Mouse (Mus musculus): ENCODE results near the gene Tmem202.

The Tmem202 gene

GRCm38 (mm10) chr9:59539441-59540137 is at the start of gene Tmem202, which contains the start of gene Hexa:
Gene Tmem202 (minus strand): TSS chr9:59539847.
Gene Hexa (plus strand): TSS chr9:59539540.
- in situ Hi-C loops (cut with MboI; ENCODE audit: low pct_unique_long_range_greater_than_20kb in 1 of 2, low sequenced_read_pairs in 2 of 2, unreplicated experiment in 1 of 2), result no loop called here

GRCm38 (mm10) chr9:59588710-59589671 is 49.3 kb upstream of the Tmem202 start:
- in situ Hi-C loops (cut with MboI; ENCODE audit: low pct_unique_long_range_greater_than_20kb in 1 of 2, low sequenced_read_pairs in 2 of 2, unreplicated experiment in 1 of 2), result loop anchor here in 1 of 2 experiments (10.0 kb wide), 1 partner anchor 244 kb away; no protein-coding TSS in a partner anchor

- in situ Hi-C loops (cut with MboI; ENCODE audit: low pct_unique_long_range_greater_than_20kb in 1 of 2, low sequenced_read_pairs in 2 of 2, unreplicated experiment in 1 of 2), result loop anchor here in 1 of 2 experiments (10.0 kb wide), 1 partner anchor 243 kb away; no protein-coding TSS in a partner anchor
Measured at GRCm38 (mm10) chr9:59588252-59588651, 48.6 kb upstream of the Tmem202 start.

- in situ Hi-C loops (cut with MboI; ENCODE audit: low pct_unique_long_range_greater_than_20kb in 1 of 2, low sequenced_read_pairs in 2 of 2, unreplicated experiment in 1 of 2), result loop anchor here in 1 of 2 experiments (10.0 kb wide), 1 partner anchor 240 kb away; no protein-coding TSS in a partner anchor
Measured at GRCm38 (mm10) chr9:59584871-59585308, 45.2 kb upstream of the Tmem202 start.

- in situ Hi-C loops (cut with MboI; ENCODE audit: low pct_unique_long_range_greater_than_20kb in 1 of 2, low sequenced_read_pairs in 2 of 2, unreplicated experiment in 1 of 2), result no loop called here
Measured at GRCm38 (mm10) chr9:59578505-59578867, 38.8 kb upstream of the Tmem202 start.

- in situ Hi-C loops (cut with MboI; ENCODE audit: low pct_unique_long_range_greater_than_20kb in 1 of 2, low sequenced_read_pairs in 2 of 2, unreplicated experiment in 1 of 2), result no loop called here
Measured at GRCm38 (mm10) chr9:59577844-59578504, 38.3 kb upstream of the Tmem202 start, which contains the start of gene Celf6. Gene Celf6 (plus strand): TSS chr9:59577917.

GRCm38 (mm10) chr9:59577401-59577800 is 37.8 kb upstream of the Tmem202 start:
- in situ Hi-C loops (cut with MboI; ENCODE audit: low pct_unique_long_range_greater_than_20kb in 1 of 2, low sequenced_read_pairs in 2 of 2, unreplicated experiment in 1 of 2), result no loop called here

GRCm38 (mm10) chr9:59571852-59572251 is 32.2 kb upstream of the Tmem202 start:
- in situ Hi-C loops (cut with MboI; ENCODE audit: low pct_unique_long_range_greater_than_20kb in 1 of 2, low sequenced_read_pairs in 2 of 2, unreplicated experiment in 1 of 2), result no loop called here

GRCm38 (mm10) chr9:59567111-59567510 is 27.5 kb upstream of the Tmem202 start:
- in situ Hi-C loops (cut with MboI; ENCODE audit: low pct_unique_long_range_greater_than_20kb in 1 of 2, low sequenced_read_pairs in 2 of 2, unreplicated experiment in 1 of 2), result no loop called here

- in situ Hi-C loops (cut with MboI; ENCODE audit: low pct_unique_long_range_greater_than_20kb in 1 of 2, low sequenced_read_pairs in 2 of 2, unreplicated experiment in 1 of 2), result no loop called here
Measured at GRCm38 (mm10) chr9:59565600-59565999, 26.0 kb upstream of the Tmem202 start.

- in situ Hi-C loops (cut with MboI; ENCODE audit: low pct_unique_long_range_greater_than_20kb in 1 of 2, low sequenced_read_pairs in 2 of 2, unreplicated experiment in 1 of 2), result no loop called here
Measured at GRCm38 (mm10) chr9:59553719-59554118, 14.1 kb upstream of the Tmem202 start.

- in situ Hi-C loops (cut with MboI; ENCODE audit: low pct_unique_long_range_greater_than_20kb in 1 of 2, low sequenced_read_pairs in 2 of 2, unreplicated experiment in 1 of 2), result no loop called here
Measured at GRCm38 (mm10) chr9:59552610-59553009, 13.0 kb upstream of the Tmem202 start.

- in situ Hi-C loops (cut with MboI; ENCODE audit: low pct_unique_long_range_greater_than_20kb in 1 of 2, low sequenced_read_pairs in 2 of 2, unreplicated experiment in 1 of 2), result no loop called here
Measured at GRCm38 (mm10) chr9:59551620-59552031, 12.0 kb upstream of the Tmem202 start.

- in situ Hi-C loops (cut with MboI; ENCODE audit: low pct_unique_long_range_greater_than_20kb in 1 of 2, low sequenced_read_pairs in 2 of 2, unreplicated experiment in 1 of 2), result no loop called here
Measured at GRCm38 (mm10) chr9:59551017-59551416, 11.4 kb upstream of the Tmem202 start.

- in situ Hi-C loops (cut with MboI; ENCODE audit: low pct_unique_long_range_greater_than_20kb in 1 of 2, low sequenced_read_pairs in 2 of 2, unreplicated experiment in 1 of 2), result no loop called here
Measured at GRCm38 (mm10) chr9:59550077-59550476, 10.4 kb upstream of the Tmem202 start.

GRCm38 (mm10) chr9:59548961-59549487 is 9.4 kb upstream of the Tmem202 start:
- in situ Hi-C loops (cut with MboI; ENCODE audit: low pct_unique_long_range_greater_than_20kb in 1 of 2, low sequenced_read_pairs in 2 of 2, unreplicated experiment in 1 of 2), result no loop called here

- in situ Hi-C loops (cut with MboI; ENCODE audit: low pct_unique_long_range_greater_than_20kb in 1 of 2, low sequenced_read_pairs in 2 of 2, unreplicated experiment in 1 of 2), result no loop called here
Measured at GRCm38 (mm10) chr9:59547869-59548268, 8.2 kb upstream of the Tmem202 start.

- in situ Hi-C loops (cut with MboI; ENCODE audit: low pct_unique_long_range_greater_than_20kb in 1 of 2, low sequenced_read_pairs in 2 of 2, unreplicated experiment in 1 of 2), result no loop called here
Measured at GRCm38 (mm10) chr9:59544739-59545138, 5.1 kb upstream of the Tmem202 start.

All from mouse embryonic stem cell (cell line).